35 mouse cellular contexts compared by ENCODE assay signal in genomic region chr6:108506161-108506560, GRCm38 (mm10).
"Had no signal": no experiment of that assay in that cellular context is flagged by ENCODE, and none has a peak within 500 bp of the region (broad histone marks: within the 10 kb centered on the region; RNA-seq: fewer than 3 reads in every experiment).

No protein-coding gene starts in this region.

- H3K36me3 ChIP-seq: hindbrain, embryonic 12.5 days; hindbrain, embryonic 13.5 days; hindbrain, embryonic 15.5 days; intestine, embryonic 15.5 days had no signal

- H3K27me3 ChIP-seq: heart, embryonic 12.5 days; heart, embryonic 13.5 days; heart, embryonic 15.5 days; hindbrain, embryonic 12.5 days; hindbrain, embryonic 13.5 days; hindbrain, embryonic 15.5 days; intestine, embryonic 15.5 days; kidney, embryonic 15.5 days had no signal

- H3K9ac ChIP-seq: heart, embryonic 12.5 days; heart, embryonic 13.5 days; heart, embryonic 15.5 days; hindbrain, embryonic 12.5 days; hindbrain, embryonic 13.5 days; hindbrain, embryonic 14.5 days; hindbrain, embryonic 15.5 days; intestine, embryonic 15.5 days; kidney, embryonic 15.5 days had no signal

- H3K4me3 ChIP-seq: heart, adult 2 months; heart, embryonic 10.5 days; heart, embryonic 12.5 days; heart, embryonic 13.5 days; heart, embryonic 15.5 days; hindbrain, embryonic 10.5 days; hindbrain, embryonic 12.5 days; hindbrain, embryonic 13.5 days; hindbrain, embryonic 15.5 days; intestine, embryonic 15.5 days; kidney, embryonic 15.5 days; layer of hippocampus, adult 2 months had no signal

- H3K27ac ChIP-seq: heart, adult 2 months; heart, embryonic 10.5 days; heart, embryonic 13.5 days; heart, embryonic 15.5 days; hindbrain, embryonic 10.5 days; hindbrain, embryonic 12.5 days; hindbrain, embryonic 13.5 days; hindbrain, embryonic 14.5 days; hindbrain, embryonic 15.5 days; hindbrain, postnatal 0 days; intestine, embryonic 15.5 days; kidney, embryonic 15.5 days; kidney, postnatal 0 days; layer of hippocampus, adult 2 months had no signal

- ATAC-seq: hindbrain, embryonic 16.5 days; hindbrain, postnatal 0 days; inflammation-experienced regulatory T-cells, adult 6 months; intestine, embryonic 15.5 days; intestine, embryonic 16.5 days; intestine, postnatal 0 days had no signal

- H3K4me2 ChIP-seq: heart, embryonic 11.5 days; heart, embryonic 12.5 days; heart, embryonic 13.5 days; heart, embryonic 15.5 days; hindbrain, embryonic 12.5 days; hindbrain, embryonic 13.5 days; hindbrain, embryonic 14.5 days; hindbrain, embryonic 15.5 days; intestine, embryonic 15.5 days; kidney, embryonic 15.5 days had no signal

- H3K4me1 ChIP-seq: hindbrain, embryonic 10.5 days; hindbrain, embryonic 12.5 days; hindbrain, embryonic 13.5 days; hindbrain, embryonic 15.5 days; intestine, embryonic 15.5 days had no signal

- H3K9me3 ChIP-seq: heart, embryonic 10.5 days; heart, embryonic 12.5 days; heart, embryonic 13.5 days; heart, embryonic 15.5 days; hindbrain, embryonic 10.5 days; hindbrain, embryonic 12.5 days; hindbrain, embryonic 13.5 days; hindbrain, embryonic 15.5 days; intestine, embryonic 15.5 days; kidney, embryonic 15.5 days had no signal

- DNase-seq: heart, adult 2 months; heart, postnatal 10 days; heart, postnatal 14 days; heart, postnatal 36 days; heart, postnatal 4 days; kidney, adult 11 months; kidney, adult 18-20 months; kidney, adult 2 months; kidney, adult 8-10 months; kidney, adult 9 months; kidney, postnatal 10 days; kidney, postnatal 14 days; kidney, postnatal 25 days; kidney, postnatal 36 days; kidney, postnatal 4 days; layer of hippocampus, adult 9-11 months had no signal
